Mouse (Mus musculus): ENCODE measurements around the gene Gnmt. TPM values are rescaled to one million over a fixed set of nuclear protein-coding genes. Genes with fewer than 3 reads are reported as not detected.

The Gnmt gene
- polyA plus RNA-seq, 1 experiment from 2014 or later, result 1.1 TPM

DNA sequence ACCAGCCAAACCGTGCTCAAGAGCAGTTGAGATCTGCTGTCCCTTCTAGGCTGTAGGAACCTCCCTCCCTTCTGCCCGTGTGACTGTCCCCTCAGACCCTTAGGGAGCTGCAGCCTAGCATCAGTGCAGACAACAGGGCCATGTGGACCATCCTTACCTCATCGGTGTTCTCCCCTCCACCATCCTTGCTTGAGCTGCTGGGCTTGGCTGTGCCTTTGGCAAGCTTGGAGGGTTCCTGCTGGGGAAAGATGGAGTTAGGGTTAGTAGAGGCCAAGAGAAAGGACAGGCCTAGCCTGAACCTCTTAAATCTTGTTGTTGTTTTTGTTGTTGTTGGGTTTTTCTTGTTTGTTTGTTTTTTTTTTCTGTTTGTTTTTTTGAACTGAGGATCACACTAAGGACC is 29.1 kb downstream of the Gnmt start:
- no peak for ATAC-seq
- Histone ChIP-seq H3K27me3 (replicated peaks; ENCODE audit: control insufficient read depth, insufficient read depth, low read length) (no peaks in the 10 kb centered on the region), H3K9ac (replicated peaks; ENCODE audit: low read depth, low read length) (no peak overlapping the region), H3K27ac (ENCODE audit: low read length) (no peak overlapping the region), H3K4me2 (ENCODE audit: low read length) (no peak overlapping the region), H3K4me3 (replicated peaks; ENCODE audit: low read length) (no peak overlapping the region), H3K9me3 (ENCODE audit: control insufficient read depth, low read length) (no peaks in the 10 kb centered on the region), H3K4me1 (replicated peaks; ENCODE audit: control insufficient read depth, insufficient read depth, low read length) (peaks cover 29% of the 10 kb centered on the region), H3K36me3 (ENCODE audit: control insufficient read depth, insufficient read depth) (peaks cover 2% of the 10 kb centered on the region; the same call in 1 of the 2 replicates)
- WGBS, result 95% methylated on average over 3 of the region's 3 CpGs

GRCm38 (mm10) chr17:46699245-46699644 is 29.7 kb downstream of the Gnmt start:
- Histone ChIP-seq H3K27ac (ENCODE audit: low read length) (no peak overlapping the region), H3K4me3 (replicated peaks; ENCODE audit: low read length) (no peak overlapping the region), H3K9me3 (ENCODE audit: control insufficient read depth, low read length) (no peaks in the 10 kb centered on the region), H3K27me3 (replicated peaks; ENCODE audit: control insufficient read depth, insufficient read depth, low read length) (no peaks in the 10 kb centered on the region), H3K36me3 (ENCODE audit: control insufficient read depth, insufficient read depth) (peaks cover 2% of the 10 kb centered on the region; the same call in 1 of the 2 replicates), H3K9ac (replicated peaks; ENCODE audit: low read depth, low read length) (no peak overlapping the region), H3K4me2 (ENCODE audit: low read length) (no peak overlapping the region), H3K4me1 (replicated peaks; ENCODE audit: control insufficient read depth, insufficient read depth, low read length) (peaks cover 29% of the 10 kb centered on the region)
- WGBS, result 90% methylated on average over 5 of the region's 5 CpGs
- ATAC-seq, result no peak

DNA sequence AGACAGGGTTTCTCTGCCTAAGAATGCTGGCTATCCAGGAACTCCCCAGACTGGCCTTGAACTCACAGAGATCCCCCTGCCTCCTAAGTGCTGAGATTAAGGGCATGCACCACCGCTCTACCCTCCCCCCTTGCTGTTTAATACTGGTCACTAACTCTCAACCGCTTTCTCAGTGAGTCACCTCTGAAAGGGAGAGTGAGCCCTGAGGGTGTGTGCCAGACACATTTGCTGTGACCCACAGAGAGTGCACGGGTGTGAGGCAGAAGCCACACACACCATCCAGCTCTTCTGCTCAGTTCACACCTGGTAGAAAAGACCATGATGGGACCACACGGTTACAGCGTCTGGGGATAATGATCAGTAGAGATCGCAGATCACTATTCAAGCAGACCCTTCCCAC is 30.5 kb downstream of the Gnmt start:
- Histone ChIP-seq H3K9ac (replicated peaks; ENCODE audit: low read depth, low read length) (no peak overlapping the region), H3K9me3 (ENCODE audit: control insufficient read depth, low read length) (no peaks in the 10 kb centered on the region), H3K4me1 (replicated peaks; ENCODE audit: control insufficient read depth, insufficient read depth, low read length) (peaks cover 22% of the 10 kb centered on the region), H3K4me2 (ENCODE audit: low read length) (no peak overlapping the region), H3K36me3 (ENCODE audit: control insufficient read depth, insufficient read depth) (peaks cover 2% of the 10 kb centered on the region; the same call in 1 of the 2 replicates), H3K4me3 (replicated peaks; ENCODE audit: low read length) (no peak overlapping the region), H3K27me3 (replicated peaks; ENCODE audit: control insufficient read depth, insufficient read depth, low read length) (no peaks in the 10 kb centered on the region), H3K27ac (ENCODE audit: low read length) (no peak overlapping the region)
- 89% methylated on average over 6 of the region's 6 CpGs for WGBS
- ATAC-seq, result no peak

DNA sequence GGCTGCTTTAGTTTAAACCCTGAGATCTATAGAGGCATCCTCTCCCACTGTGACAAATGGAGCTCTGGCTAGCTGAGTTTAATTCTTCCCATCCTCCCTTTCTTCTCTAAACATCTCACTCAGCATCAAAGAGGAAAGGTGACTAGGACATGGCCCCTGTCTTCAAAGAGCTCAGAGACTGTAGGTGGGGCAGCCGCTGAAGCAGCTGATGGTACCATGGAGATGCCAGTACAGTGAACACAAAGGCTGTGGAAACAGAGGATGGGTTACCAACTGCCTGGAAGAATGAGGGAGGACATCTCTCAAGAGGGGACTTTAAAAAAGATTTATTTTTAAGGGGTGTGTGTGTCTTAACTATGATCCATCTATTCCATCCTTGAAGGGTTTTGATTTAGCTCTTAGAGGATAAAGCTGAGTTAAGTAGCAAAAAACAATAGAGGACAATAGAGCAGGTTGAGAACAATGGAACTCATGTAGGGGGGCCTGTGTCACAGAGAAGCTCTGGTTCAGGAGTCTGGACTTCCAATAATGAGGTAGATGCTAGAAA is 34.4 kb downstream of the Gnmt start:
- Histone ChIP-seq H3K4me3 (replicated peaks; ENCODE audit: low read length) (no peak overlapping the region), H3K4me1 (replicated peaks; ENCODE audit: control insufficient read depth, insufficient read depth, low read length) (no peaks in the 10 kb centered on the region), H3K36me3 (ENCODE audit: control insufficient read depth, insufficient read depth) (peaks cover 2% of the 10 kb centered on the region; the same call in 1 of the 2 replicates), H3K9me3 (ENCODE audit: control insufficient read depth, low read length) (no peaks in the 10 kb centered on the region), H3K27ac (ENCODE audit: low read length) (no peak overlapping the region), H3K27me3 (replicated peaks; ENCODE audit: control insufficient read depth, insufficient read depth, low read length) (no peaks in the 10 kb centered on the region), H3K9ac (replicated peaks; ENCODE audit: low read depth, low read length) (no peak overlapping the region), H3K4me2 (ENCODE audit: low read length) (no peak overlapping the region)
- ATAC-seq, result no peak
- 76% methylated on average over 1 of the region's 1 CpGs for WGBS

GRCm38 (mm10) chr17:46691390-46691789 is 37.6 kb downstream of the Gnmt start:
- Histone ChIP-seq H3K4me3 (replicated peaks; ENCODE audit: low read length) (no peak overlapping the region), H3K27ac (ENCODE audit: low read length) (no peak overlapping the region), H3K36me3 (ENCODE audit: control insufficient read depth, insufficient read depth) (peaks cover 6% of the 10 kb centered on the region), H3K27me3 (replicated peaks; ENCODE audit: control insufficient read depth, insufficient read depth, low read length) (no peaks in the 10 kb centered on the region), H3K4me2 (ENCODE audit: low read length) (no peak overlapping the region), H3K4me1 (replicated peaks; ENCODE audit: control insufficient read depth, insufficient read depth, low read length) (no peaks in the 10 kb centered on the region), H3K9me3 (ENCODE audit: control insufficient read depth, low read length) (no peaks in the 10 kb centered on the region), H3K9ac (replicated peaks; ENCODE audit: low read depth, low read length) (no peak overlapping the region)
- 98% methylated on average over 2 of the region's 2 CpGs for WGBS
- no peak for ATAC-seq

- no peak overlapping the region for H3K4me3 ChIP-seq (replicated peaks; ENCODE audit: low read length)
- no peaks in the 10 kb centered on the region for H3K27me3 ChIP-seq (replicated peaks; ENCODE audit: control insufficient read depth, insufficient read depth, low read length)
- H3K4me1 ChIP-seq (replicated peaks; ENCODE audit: control insufficient read depth, insufficient read depth, low read length), result no peaks in the 10 kb centered on the region
- H3K36me3 ChIP-seq (ENCODE audit: control insufficient read depth, insufficient read depth), result peaks cover 11% of the 10 kb centered on the region
- 94% methylated on average over 12 of the region's 12 CpGs for WGBS
- ATAC-seq, result no peak
- H3K9ac ChIP-seq (replicated peaks; ENCODE audit: low read depth, low read length), result no peak overlapping the region
- H3K27ac ChIP-seq (ENCODE audit: low read length), result no peak overlapping the region
- H3K4me2 ChIP-seq (ENCODE audit: low read length), result no peak overlapping the region
- H3K9me3 ChIP-seq (ENCODE audit: control insufficient read depth, low read length), result no peaks in the 10 kb centered on the region
Observed at GRCm38 (mm10) chr17:46690665-46691064, 38.3 kb downstream of the Gnmt start.

GRCm38 (mm10) chr17:46685913-46686312 is 43.1 kb downstream of the Gnmt start:
- no peak overlapping the region for H3K4me2 ChIP-seq (ENCODE audit: low read length)
- H3K4me1 ChIP-seq (replicated peaks; ENCODE audit: control insufficient read depth, insufficient read depth, low read length), result peaks cover 9% of the 10 kb centered on the region
- ATAC-seq, result no peak
- no peaks in the 10 kb centered on the region for H3K27me3 ChIP-seq (replicated peaks; ENCODE audit: control insufficient read depth, insufficient read depth, low read length)
- H3K9me3 ChIP-seq (ENCODE audit: control insufficient read depth, low read length), result no peaks in the 10 kb centered on the region
- peaks cover 21% of the 10 kb centered on the region for H3K36me3 ChIP-seq (ENCODE audit: control insufficient read depth, insufficient read depth)
- WGBS, result 93% methylated on average over 6 of the region's 6 CpGs
- H3K9ac ChIP-seq (replicated peaks; ENCODE audit: low read depth, low read length), result no peak overlapping the region
- no peak overlapping the region for H3K4me3 ChIP-seq (replicated peaks; ENCODE audit: low read length)
- no peak overlapping the region for H3K27ac ChIP-seq (ENCODE audit: low read length)

DNA sequence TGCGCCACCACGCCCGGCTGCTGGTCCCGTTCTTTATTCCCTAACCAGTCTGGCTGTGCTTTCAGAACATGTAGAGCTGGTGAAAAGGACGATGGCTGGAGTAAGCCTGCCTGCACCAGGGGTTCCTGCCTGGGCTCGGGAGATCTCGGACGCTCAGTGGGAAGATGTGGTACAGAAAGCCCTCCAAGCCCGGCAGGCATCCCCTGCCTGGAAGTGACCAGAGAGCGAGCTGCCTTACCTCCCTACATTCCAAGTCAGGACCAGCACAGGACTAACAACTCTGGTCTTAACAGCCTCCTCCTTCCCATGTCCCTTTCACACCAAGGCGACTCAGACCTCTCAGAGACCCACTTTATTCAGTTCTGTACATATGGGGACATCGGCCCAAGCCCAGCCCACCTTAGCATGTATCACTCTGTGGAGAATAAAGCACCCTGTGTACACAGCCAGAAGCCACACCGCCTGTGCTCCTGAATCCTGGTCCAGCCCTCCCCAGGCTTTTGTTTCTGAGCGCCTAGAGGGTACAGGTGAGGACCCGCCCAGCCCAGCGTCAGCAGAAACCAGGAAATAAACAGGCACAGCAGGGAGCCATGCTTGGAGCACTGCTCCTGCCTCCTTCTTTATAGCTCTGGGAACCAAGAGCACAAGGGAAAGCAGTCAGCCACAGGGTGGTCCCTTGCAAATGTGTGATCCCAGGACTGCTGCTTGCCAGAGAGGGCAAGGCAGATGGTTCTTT is 46.1 kb downstream of the Gnmt start:
- peaks cover 21% of the 10 kb centered on the region for H3K36me3 ChIP-seq (ENCODE audit: control insufficient read depth, insufficient read depth)
- ATAC-seq, result no peak

GRCm38 (mm10) chr17:46681466-46682118 is 47.4 kb downstream of the Gnmt start:
- no peaks in the 10 kb centered on the region for H3K27me3 ChIP-seq (replicated peaks; ENCODE audit: control insufficient read depth, insufficient read depth, low read length)
- 0 out of 2 replicates have a peak overlapping the region, but pooled peaks have one; percentile 60 for H3K27ac ChIP-seq (ENCODE audit: low read length)
- peaks cover 27% of the 10 kb centered on the region for H3K4me1 ChIP-seq (replicated peaks; ENCODE audit: control insufficient read depth, insufficient read depth, low read length)
- H3K36me3 ChIP-seq (ENCODE audit: control insufficient read depth, insufficient read depth), result peaks cover 15% of the 10 kb centered on the region
- peak overlapping the region; percentile 72 for H3K4me3 ChIP-seq (replicated peaks; ENCODE audit: low read length)
- H3K9me3 ChIP-seq (ENCODE audit: control insufficient read depth, low read length), result no peaks in the 10 kb centered on the region
- 24% methylated on average over 12 of the region's 12 CpGs for WGBS
- H3K4me2 ChIP-seq (ENCODE audit: low read length), result peak overlapping the region; percentile 91
- no peak; the same call in 1 of the 2 replicates for ATAC-seq
- peak overlapping the region; percentile 59 for H3K9ac ChIP-seq (replicated peaks; ENCODE audit: low read depth, low read length)

More for the DNA sequence above, 46.1 kb downstream of the Gnmt start:
- Histone ChIP-seq H3K4me1 (replicated peaks; ENCODE audit: control insufficient read depth, insufficient read depth, low read length) (peaks cover 27% of the 10 kb centered on the region), H3K4me3 (replicated peaks; ENCODE audit: low read length) (no peak overlapping the region), H3K9ac (replicated peaks; ENCODE audit: low read depth, low read length) (no peak overlapping the region), H3K9me3 (ENCODE audit: control insufficient read depth, low read length) (no peaks in the 10 kb centered on the region), H3K27ac (ENCODE audit: low read length) (no peak overlapping the region), H3K4me2 (ENCODE audit: low read length) (no peak overlapping the region), H3K27me3 (replicated peaks; ENCODE audit: control insufficient read depth, insufficient read depth, low read length) (no peaks in the 10 kb centered on the region)
- WGBS, result 82% methylated on average over 16 of the region's 16 CpGs

Measured in forebrain, embryonic 16.5 days (tissue).